Mouse (Mus musculus) embryonic facial prominence, embryonic 10.5 days (tissue): ENCODE results near the gene Olfr665. TPM values are rescaled to one million over a fixed set of nuclear protein-coding genes. Genes with fewer than 3 reads are reported as not detected.
"Not testable (repeated sequence)": the region's sequence is repeated elsewhere in the genome, so short reads cannot be mapped to it uniquely, and the experiment has no call there.

Experiments used
- DNase-seq: peaks from one replicate; pipeline ENCODE4 v3.0.0-alpha.2; 2017; ENCODE audit warnings: low spot score
- H3K27ac ChIP-seq: fragments of 300-500 bp; sonication (generic); replicated peaks from 2 replicates; pipeline ENCODE4 v1.5.1; 2016; ENCODE audit warnings: mild to moderate bottlenecking
- H3K27me3 ChIP-seq: fragments of 300-500 bp; sonication (generic); replicated peaks from 2 replicates; pipeline ENCODE4 v1.6.1; 2016; ENCODE audit warnings: low read depth, mild to moderate bottlenecking; ENCODE audit not compliant: poor library complexity, severe bottlenecking
- H3K36me3 ChIP-seq: fragments of 300-500 bp; sonication (generic); replicated peaks from 2 replicates; pipeline ENCODE4 v1.6.1; 2016; ENCODE audit warnings: mild to moderate bottlenecking, moderate library complexity
- H3K4me1 ChIP-seq: fragments of 300-500 bp; sonication (generic); 2 replicates; pipeline ENCODE4 v1.6.1; 2016
- H3K4me3 ChIP-seq: fragments of 300-500 bp; sonication (generic); 2 replicates; pipeline ENCODE4 v1.5.1; 2016; ENCODE audit warnings: mild to moderate bottlenecking, moderate library complexity
- H3K9me3 ChIP-seq: fragments of 300-500 bp; sonication (generic); 2 replicates; pipeline ENCODE4 v1.6.1; 2016; ENCODE audit warnings: mild to moderate bottlenecking
- WGBS: fragments of 180-500 bp; shearing (Covaris S2); methylation state at CpG from one replicate; pipeline ENCODE4 v1.1.7; 2016; 5-methylcytosine and 5-hydroxymethylcytosine counted together
- polyA plus RNA-seq: library from polyadenylated mRNA; unstranded; fragments of >200 nt; fragmentation: Nextera tagmentation; extraction: Ambion mirVana; gene quantifications from 2 replicates; pipeline ENCODE4 v1.2.1, GENCODE M21; 2016

The Olfr665 gene
- polyA plus RNA-seq: not detected in 2 replicates

GRCm38 (mm10) chr7:104877731-104878130 lies at the start of gene Olfr665:
Gene Olfr665, plus strand, starts transcription at chr7:104878031.
- no peak within 1 kb of the TSS for H3K27ac ChIP-seq
- 59% methylated on average over 1 of the region's 1 CpGs for WGBS

GRCm38 (mm10) chr7:104842503-104842902 lies 35.3 kb upstream of the Olfr665 start, which contains the start of gene Usp17lb:
Gene Usp17lb, minus strand, starts transcription at chr7:104842603.
- 55% methylated on average over 1 of the region's 1 CpGs for WGBS
- H3K27me3 ChIP-seq: no peaks in the 10 kb centered on the region
- H3K9me3 ChIP-seq: no peaks in the 10 kb centered on the region
- no peaks in the 10 kb centered on the region for H3K36me3 ChIP-seq
- DNase-seq: no peak
- H3K4me1 ChIP-seq: no peaks in the 10 kb centered on the region
- H3K4me3 ChIP-seq: no peak within 1 kb of the TSS
- H3K27ac ChIP-seq: no peak within 1 kb of the TSS

More at GRCm38 (mm10) chr7:104877731-104878130, at the start of gene Olfr665:
- Histone ChIP-seq H3K4me1 (no peaks in the 10 kb centered on the region), H3K36me3 (no peaks in the 10 kb centered on the region), H3K4me3 (no peak within 1 kb of the TSS), H3K9me3 (no peaks in the 10 kb centered on the region), H3K27me3 (no peaks in the 10 kb centered on the region)
- DNase-seq: no peak

- no peak overlapping the region for H3K27ac ChIP-seq
- H3K27me3 ChIP-seq: no peaks in the 10 kb centered on the region
- H3K9me3 ChIP-seq: no peaks in the 10 kb centered on the region
- H3K4me3 ChIP-seq: no peak overlapping the region
- H3K36me3 ChIP-seq: no peaks in the 10 kb centered on the region
- H3K4me1 ChIP-seq: no peaks in the 10 kb centered on the region
- DNase-seq: no peak
- 80% methylated on average over 1 of the region's 1 CpGs for WGBS
These were observed 34.0 kb upstream of the Olfr665 start for GRCm38 (mm10) chr7:104843731-104844287.

- H3K27ac ChIP-seq, H3K27me3 ChIP-seq, H3K36me3 ChIP-seq, H3K4me1 ChIP-seq, H3K9me3 ChIP-seq, H3K4me3 ChIP-seq, DNase-seq: not testable (repeated sequence)
- 46% methylated on average over 2 of the region's 2 CpGs for WGBS
These were observed 26.3 kb upstream of the Olfr665 start for GRCm38 (mm10) chr7:104851546-104851945.

GRCm38 (mm10) chr7:104855248-104855750 lies 22.5 kb upstream of the Olfr665 start:
- no peaks in the 10 kb centered on the region for H3K27me3 ChIP-seq
- H3K27ac ChIP-seq: no peak overlapping the region
- H3K36me3 ChIP-seq: no peaks in the 10 kb centered on the region
- 80% methylated on average over 3 of the region's 3 CpGs for WGBS
- no peak for DNase-seq
- no peak overlapping the region for H3K4me3 ChIP-seq
- H3K9me3 ChIP-seq: no peaks in the 10 kb centered on the region
- H3K4me1 ChIP-seq: no peaks in the 10 kb centered on the region

GRCm38 (mm10) chr7:104856709-104857108 lies 21.1 kb upstream of the Olfr665 start, which contains the start of gene Usp17la:
Gene Usp17la, plus strand, starts transcription at chr7:104857009.
- H3K27me3 ChIP-seq, H3K27ac ChIP-seq, H3K4me1 ChIP-seq, H3K4me3 ChIP-seq, DNase-seq, H3K9me3 ChIP-seq, H3K36me3 ChIP-seq: not testable (repeated sequence)
- WGBS: 80% methylated on average over 2 of the region's 2 CpGs

- H3K4me3 ChIP-seq: no peak overlapping the region
- no peak overlapping the region for H3K27ac ChIP-seq
- 83% methylated on average over 1 of the region's 1 CpGs for WGBS
- H3K36me3 ChIP-seq: no peaks in the 10 kb centered on the region
- H3K4me1 ChIP-seq: no peaks in the 10 kb centered on the region
- DNase-seq: no peak
- no peaks in the 10 kb centered on the region for H3K27me3 ChIP-seq
- no peaks in the 10 kb centered on the region for H3K9me3 ChIP-seq
These were observed 20.1 kb upstream of the Olfr665 start for GRCm38 (mm10) chr7:104857683-104858082.

GRCm38 (mm10) chr7:104861381-104861780 lies 16.4 kb upstream of the Olfr665 start:
- no peaks in the 10 kb centered on the region for H3K9me3 ChIP-seq
- no peak overlapping the region for H3K27ac ChIP-seq

GRCm38 (mm10) chr7:104895852-104896251 lies 18.0 kb downstream of the Olfr665 start, which contains the start of gene Olfr666:
Gene Olfr666, minus strand, starts transcription at chr7:104895952.
- Histone ChIP-seq H3K27me3 (no peaks in the 10 kb centered on the region), H3K27ac (no peak within 1 kb of the TSS), H3K36me3 (no peaks in the 10 kb centered on the region), H3K9me3 (no peaks in the 10 kb centered on the region), H3K4me1 (no peaks in the 10 kb centered on the region), H3K4me3 (no peak within 1 kb of the TSS)
- no peak for DNase-seq
- WGBS: 85% methylated on average over 2 of the region's 2 CpGs

More at GRCm38 (mm10) chr7:104861381-104861780, 16.4 kb upstream of the Olfr665 start:
- H3K4me3 ChIP-seq: no peak overlapping the region
- H3K4me1 ChIP-seq: no peaks in the 10 kb centered on the region
- no peaks in the 10 kb centered on the region for H3K27me3 ChIP-seq
- WGBS: 82% methylated on average over 3 of the region's 3 CpGs
- no peak for DNase-seq
- H3K36me3 ChIP-seq: no peaks in the 10 kb centered on the region

GRCm38 (mm10) chr7:104921382-104921781 lies 43.6 kb downstream of the Olfr665 start, which contains the start of gene Olfr667:
Gene Olfr667, minus strand, starts transcription at chr7:104921482.
- no peak for DNase-seq
- no peak within 1 kb of the TSS for H3K27ac ChIP-seq
- no peaks in the 10 kb centered on the region for H3K27me3 ChIP-seq
- H3K4me1 ChIP-seq: no peaks in the 10 kb centered on the region
- 94% methylated on average over 1 of the region's 1 CpGs for WGBS
- no peaks in the 10 kb centered on the region for H3K36me3 ChIP-seq
- no peaks in the 10 kb centered on the region for H3K9me3 ChIP-seq
- no peak within 1 kb of the TSS for H3K4me3 ChIP-seq

GRCm38 (mm10) chr7:104927957-104928356 lies 50.1 kb downstream of the Olfr665 start, which contains the start of gene Olfr668:
Gene Olfr668, minus strand, starts transcription at chr7:104928057.
- H3K27ac ChIP-seq: no peak within 1 kb of the TSS
- H3K4me1 ChIP-seq: no peaks in the 10 kb centered on the region
- no peaks in the 10 kb centered on the region for H3K9me3 ChIP-seq
- no peak for DNase-seq
- H3K4me3 ChIP-seq: no peak within 1 kb of the TSS
- no peaks in the 10 kb centered on the region for H3K27me3 ChIP-seq
- 85% methylated on average over 1 of the region's 1 CpGs for WGBS
- no peaks in the 10 kb centered on the region for H3K36me3 ChIP-seq
